Mouse (Mus musculus): Measurements from ENCODE around the gene Mogat2. TPM values are rescaled to one million over a fixed set of nuclear protein-coding genes. Genes with fewer than 3 reads are reported as not detected.
A peak's percentile ranks its signal among the peaks of the same experiment; 100 is the strongest.

The Mogat2 gene
- total RNA-seq, 2 experiments from 2014 or later = 0.39 TPM; not detected in 1

- no peak for DNase-seq
These were observed 43.9 kb downstream of the Mogat2 start for GRCm38 (mm10) chr7:99194511-99194910.

DNA sequence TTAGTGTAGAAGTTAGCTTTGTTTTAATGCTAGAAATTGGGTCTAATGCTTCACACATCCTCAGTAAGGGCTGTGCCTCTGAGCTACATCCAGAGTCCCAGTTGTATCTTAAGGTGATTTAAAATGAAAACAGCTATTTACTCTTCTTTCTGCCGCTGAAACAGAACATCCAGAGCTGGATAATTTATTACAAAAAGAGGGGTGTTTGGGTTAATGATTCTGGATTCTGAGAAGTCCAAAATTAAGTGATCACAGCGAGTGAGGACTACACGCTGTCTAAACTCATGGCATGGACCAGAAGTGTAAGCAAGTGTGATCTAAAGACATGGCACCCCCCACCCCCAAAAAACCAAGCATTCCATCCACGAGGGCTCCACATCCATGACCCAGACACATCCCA, 44.5 kb downstream of the Mogat2 start:
- DNase-seq = no peak

GRCm38 (mm10) chr7:99191411-99191810, 47.0 kb downstream of the Mogat2 start:
- DNase-seq = no peak

- DNase-seq = no peak
These were observed 48.5 kb downstream of the Mogat2 start for GRCm38 (mm10) chr7:99189885-99190284.

DNA sequence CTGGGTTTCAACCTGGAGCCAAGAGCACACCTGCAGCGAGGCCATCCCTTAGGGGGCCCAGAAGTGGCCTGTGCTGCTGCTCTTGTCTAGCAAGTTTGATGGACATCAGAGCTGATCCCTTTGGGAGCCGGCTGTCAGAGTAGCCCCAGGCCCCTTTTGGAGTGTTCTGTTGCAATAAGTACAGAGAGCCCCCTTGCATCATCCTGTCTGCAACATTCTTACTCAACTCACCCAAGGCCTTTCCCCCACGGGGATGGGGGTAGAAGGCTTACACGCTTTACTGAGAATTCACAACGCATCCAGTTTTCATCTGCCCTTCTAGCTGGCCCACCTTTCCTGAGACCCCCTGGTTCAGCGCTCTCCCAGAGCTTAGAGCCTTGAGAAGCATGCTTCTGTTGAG, 49.8 kb downstream of the Mogat2 start:
- DNase-seq = peak; percentile 70

DNA sequence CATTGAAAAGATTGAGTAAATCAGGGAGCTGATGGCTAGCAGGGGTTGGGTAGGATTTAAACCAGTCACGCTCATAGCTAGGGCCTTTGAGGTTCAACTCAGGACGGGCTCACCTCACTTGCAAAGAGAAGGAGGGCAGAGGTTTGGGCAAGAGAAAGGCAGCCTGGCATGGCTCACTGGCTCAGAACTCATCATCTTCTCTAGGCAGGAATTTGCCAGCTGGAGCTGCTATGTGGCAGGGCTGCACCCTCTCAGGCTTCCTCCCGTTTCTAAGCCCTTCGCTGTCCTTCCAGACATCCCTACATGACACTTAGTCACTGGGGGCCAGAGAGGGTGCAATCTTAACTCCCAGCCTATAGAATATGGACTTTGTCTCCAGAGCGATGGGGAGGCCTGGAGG, 51.0 kb downstream of the Mogat2 start:
- peak; percentile 63 for DNase-seq

- no peak for DNase-seq
These were observed 53.0 kb downstream of the Mogat2 start for GRCm38 (mm10) chr7:99185405-99185804.

DNA sequence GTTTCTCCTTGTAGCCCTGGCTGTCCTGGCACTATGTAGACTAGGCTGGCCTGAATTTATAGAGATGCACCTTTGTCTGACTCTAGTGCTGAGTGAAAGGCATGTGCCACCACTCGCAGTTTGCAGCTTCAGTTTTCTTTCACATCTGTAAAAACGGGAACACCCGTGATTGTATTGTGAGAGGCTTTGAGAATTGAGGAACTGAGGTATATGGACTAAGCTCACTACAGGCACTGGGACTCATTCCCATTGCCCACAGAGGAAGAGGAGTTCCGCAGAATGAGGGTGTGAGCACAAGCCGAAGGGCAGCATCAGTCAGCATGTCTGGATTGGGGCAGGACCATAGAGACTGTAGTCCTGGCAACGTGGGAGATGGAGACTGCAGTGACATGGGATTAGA, 54.7 kb downstream of the Mogat2 start:
- no peak for DNase-seq

GRCm38 (mm10) chr7:99182432-99183172, 55.8 kb downstream of the Mogat2 start, which contains the start of gene Dgat2:
TSS of gene Dgat2 (minus strand) at chr7:99182719.
- peak; percentile 96 for DNase-seq

- DNase-seq = no peak
These were observed 56.6 kb downstream of the Mogat2 start for GRCm38 (mm10) chr7:99181619-99182431.

GRCm38 (mm10) chr7:99180162-99180561, 58.3 kb downstream of the Mogat2 start:
- no peak for DNase-seq

- no peak for DNase-seq
These were observed 59.1 kb downstream of the Mogat2 start for GRCm38 (mm10) chr7:99179271-99179670.

GRCm38 (mm10) chr7:99177386-99177785, 61.0 kb downstream of the Mogat2 start:
- no peak for DNase-seq

GRCm38 (mm10) chr7:99175666-99176065, 62.8 kb downstream of the Mogat2 start:
- no peak for DNase-seq

DNA sequence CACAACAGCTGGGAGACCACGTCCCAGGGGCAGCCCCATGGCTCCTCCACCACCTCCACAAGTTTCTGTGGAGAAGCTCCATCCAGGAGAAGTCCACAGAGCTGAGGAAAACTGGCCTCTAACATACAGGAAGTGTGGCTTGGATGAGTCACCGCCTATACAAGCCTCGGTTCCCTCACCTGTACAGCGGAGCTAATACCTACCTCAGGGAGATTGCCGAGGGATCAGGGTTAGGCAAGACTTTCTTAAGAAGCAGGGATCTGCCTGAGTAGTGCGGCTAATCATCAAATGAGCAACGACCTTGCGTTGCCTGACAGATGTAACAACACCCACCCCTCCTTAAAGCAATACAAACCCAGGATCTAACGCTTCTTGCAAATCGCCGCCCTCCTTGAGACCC, 63.3 kb downstream of the Mogat2 start:
- no peak for DNase-seq

GRCm38 (mm10) chr7:99174006-99174405, 64.4 kb downstream of the Mogat2 start:
- no peak for DNase-seq

GRCm38 (mm10) chr7:99172898-99173297, 65.5 kb downstream of the Mogat2 start:
- no peak for DNase-seq

GRCm38 (mm10) chr7:99171730-99172463, 66.5 kb downstream of the Mogat2 start:
- no peak for DNase-seq

DNA sequence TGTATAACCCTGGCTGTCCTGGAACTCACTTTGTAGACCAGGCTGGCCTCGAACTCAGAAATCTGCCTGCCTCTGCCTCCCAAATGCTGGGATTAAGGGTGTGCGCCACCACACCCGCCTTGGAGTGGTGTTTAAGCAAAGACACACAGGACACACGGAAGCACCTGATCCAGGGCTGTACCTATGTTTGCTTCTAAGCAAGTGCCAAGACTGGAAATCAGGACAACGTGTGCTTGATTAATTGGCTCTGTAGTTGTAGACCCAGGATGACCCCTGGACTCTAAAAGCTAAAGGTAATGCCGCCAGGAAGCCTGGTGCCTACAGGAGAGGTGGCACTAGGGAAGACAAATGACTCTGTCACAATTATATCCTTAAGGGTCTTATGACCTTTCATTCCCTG, 67.9 kb downstream of the Mogat2 start:
- DNase-seq = no peak

- DNase-seq = no peak
These were observed 68.6 kb downstream of the Mogat2 start for GRCm38 (mm10) chr7:99169717-99170403.

Measured in adrenal gland, postnatal 10 days (tissue).